Mouse (Mus musculus) lung, postnatal 14 days (tissue): ENCODE measurements around the gene Fignl1.
A peak's percentile ranks its signal among the peaks of the same experiment; 100 is the strongest.

Source experiments
- DNase-seq: peaks from one replicate; pipeline ENCODE4 v3.0.0; 2021

Gene Fignl1

DNA sequence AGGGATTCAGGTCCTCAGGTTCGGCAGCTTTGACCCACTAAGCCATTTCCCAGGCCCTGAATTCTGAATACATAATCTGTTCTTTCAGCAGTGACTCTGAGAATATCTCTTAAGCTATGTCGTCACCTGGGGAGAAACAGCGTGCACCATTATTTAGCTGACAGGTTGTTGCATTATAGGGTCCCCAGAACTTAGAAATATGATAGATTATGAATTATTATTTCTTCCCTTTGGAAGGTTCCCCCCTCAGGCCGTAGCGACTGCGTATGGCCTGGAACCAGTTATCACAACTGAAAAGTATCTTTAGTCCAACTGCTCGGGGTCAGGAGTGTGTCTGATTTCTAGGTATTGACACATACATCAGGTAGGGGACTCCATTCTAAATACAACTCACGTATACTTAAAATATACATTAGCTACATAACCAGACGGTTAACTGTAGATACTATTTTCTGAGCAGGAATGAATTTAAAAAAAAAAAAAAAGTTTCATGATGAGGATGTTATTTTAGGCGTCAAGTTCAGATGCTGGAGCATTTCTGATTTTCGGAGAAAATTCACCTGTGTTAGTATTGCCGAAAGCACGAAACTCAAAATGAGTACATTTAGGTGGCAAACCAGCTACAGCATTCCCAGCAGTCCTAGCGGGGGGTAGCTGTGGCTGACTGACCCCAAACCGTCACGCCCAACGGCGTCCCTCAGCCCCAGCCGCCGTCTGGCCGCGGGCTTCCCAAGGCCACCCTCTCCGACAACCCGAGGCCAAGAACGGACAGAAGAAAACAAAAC, 535 bp downstream of the Fignl1 start:
- no peak for DNase-seq

DNA sequence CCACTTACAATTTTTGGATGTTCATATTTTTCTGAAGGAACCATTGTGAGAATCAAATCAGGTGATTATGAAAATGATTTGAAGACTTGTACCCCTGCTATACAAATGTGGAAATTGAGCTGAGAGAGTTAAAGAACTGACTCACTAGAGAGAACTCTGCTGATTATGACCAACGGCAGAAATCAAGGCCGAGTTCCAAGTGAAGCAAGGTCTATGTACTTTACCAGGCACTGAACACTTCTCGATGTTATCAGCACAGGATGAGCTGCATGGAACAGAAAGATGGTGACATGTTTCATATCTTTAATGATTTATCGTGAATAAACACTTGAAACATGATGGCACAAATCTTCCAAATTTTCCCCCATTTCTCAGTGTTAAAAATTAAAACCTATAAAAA, 2.8 kb downstream of the Fignl1 start:
- DNase-seq = no peak

DNA sequence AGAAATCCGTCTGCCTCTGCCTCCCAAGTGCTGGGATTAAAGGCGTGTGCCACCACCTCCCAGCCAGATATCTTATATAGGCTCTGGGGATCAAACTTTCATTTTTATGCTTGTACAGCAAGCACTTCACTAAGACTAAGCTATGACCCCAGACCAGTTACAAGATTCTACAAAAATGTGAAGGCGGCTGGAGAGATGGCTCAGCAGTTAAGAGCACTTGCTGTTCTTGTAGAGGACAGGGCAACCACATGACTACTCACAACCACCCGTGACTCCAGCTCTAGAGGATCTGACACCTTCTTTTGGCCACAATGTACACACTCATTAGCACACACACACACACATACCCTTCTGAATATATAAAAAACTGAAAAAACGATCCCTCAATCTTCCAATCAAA, 4.3 kb downstream of the Fignl1 start:
- DNase-seq = no peak

DNA sequence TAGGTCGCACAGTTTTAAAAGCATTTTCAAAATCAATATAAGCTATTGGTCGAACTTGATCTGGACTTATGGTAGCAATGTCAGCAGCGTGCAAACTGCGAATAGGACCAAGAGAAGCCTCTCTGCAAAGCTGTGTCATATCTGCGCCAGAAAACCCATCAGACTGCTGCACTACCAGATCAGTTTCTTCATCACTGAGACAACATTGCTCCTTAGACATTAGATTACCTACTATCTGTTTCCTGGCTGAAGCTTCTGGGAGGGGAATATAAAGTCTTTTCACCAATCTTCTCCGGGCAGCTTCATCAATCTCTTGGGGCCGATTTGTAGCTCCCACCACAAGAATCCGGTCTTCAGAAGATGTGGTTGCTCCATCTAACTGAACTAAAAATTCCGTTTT, 7.7 kb downstream of the Fignl1 start:
- DNase-seq = no peak

DNA sequence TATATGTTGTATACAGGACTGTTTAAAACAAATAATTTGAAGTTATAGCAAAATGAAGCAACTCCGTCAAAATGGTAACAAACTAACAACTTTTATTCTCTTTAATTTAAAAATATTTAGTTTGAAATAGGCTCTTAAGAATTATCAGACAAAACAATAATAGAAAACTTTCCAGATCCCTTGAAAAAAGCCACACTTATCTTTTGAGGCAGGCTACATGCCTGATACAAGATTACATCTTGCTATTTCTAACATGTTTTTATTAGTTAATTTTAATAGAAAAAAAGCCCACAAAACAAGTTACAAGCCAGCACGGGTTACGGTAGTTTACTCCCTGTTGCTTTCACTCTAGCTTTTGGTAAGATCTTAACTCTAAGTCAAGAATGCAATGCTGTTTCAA, 8.5 kb downstream of the Fignl1 start:
- no peak for DNase-seq

DNA sequence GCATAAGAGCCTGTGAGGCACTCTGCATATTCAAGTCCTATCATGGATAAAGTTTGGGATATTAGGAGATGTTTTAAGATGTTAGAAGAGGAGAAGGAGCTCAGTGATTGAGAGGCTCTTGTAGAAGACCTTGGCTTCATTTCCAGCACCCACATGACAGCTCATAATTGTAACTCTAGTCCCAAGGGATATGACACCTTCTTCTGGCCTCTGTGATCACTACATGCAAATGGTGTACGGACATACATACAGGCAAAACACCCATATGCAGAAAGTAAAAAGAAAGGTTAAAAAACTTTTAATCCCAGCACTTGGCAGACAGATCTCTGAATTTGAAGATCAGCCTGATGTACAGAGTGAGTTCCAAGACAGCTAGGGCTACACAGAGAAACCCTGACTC, 10.1 kb downstream of the Fignl1 start:
- no peak for DNase-seq

DNA sequence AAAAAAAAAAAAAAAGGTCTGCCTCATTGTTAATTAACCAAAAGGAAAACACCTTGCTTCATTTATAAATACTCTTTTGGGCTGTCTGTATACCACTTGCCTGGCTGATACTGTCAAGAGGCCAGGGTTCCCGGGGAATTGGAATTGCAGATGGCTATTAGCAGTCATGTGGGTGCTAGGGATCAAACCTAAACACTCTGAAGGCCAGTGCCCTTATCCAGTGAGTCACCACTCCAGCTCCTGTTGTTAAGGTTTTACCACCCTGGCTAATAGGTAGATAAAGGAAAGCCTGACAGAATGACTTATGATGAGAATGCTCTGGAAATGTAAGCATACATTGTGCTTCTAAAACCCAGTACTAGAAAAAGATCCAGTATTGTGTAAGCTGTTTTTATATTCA, 14.1 kb downstream of the Fignl1 start:
- no peak for DNase-seq

DNA sequence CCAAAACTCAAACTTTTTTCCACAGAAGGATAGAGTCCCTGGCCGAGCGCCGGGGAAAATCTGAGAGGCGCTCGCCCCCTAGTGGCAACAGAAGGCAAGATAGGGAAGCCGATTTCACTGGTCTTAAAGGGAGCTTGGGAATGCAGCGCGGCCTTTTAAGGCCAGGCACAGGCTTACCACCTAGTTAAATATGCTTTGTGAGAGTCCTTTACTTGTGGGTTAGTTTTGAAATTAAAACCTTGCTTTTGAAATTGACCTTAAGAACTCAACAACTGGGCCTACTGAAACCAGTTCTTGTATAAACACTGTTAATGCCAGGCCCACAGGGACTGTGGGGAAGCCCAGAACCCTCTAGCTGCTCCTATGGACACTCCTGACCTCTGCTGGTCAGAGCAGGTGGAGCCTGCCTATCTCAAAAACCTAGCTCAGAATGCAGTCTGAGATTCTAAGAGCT, 20.2 kb downstream of the Fignl1 start:
- DNase-seq = peak; percentile 84

DNA sequence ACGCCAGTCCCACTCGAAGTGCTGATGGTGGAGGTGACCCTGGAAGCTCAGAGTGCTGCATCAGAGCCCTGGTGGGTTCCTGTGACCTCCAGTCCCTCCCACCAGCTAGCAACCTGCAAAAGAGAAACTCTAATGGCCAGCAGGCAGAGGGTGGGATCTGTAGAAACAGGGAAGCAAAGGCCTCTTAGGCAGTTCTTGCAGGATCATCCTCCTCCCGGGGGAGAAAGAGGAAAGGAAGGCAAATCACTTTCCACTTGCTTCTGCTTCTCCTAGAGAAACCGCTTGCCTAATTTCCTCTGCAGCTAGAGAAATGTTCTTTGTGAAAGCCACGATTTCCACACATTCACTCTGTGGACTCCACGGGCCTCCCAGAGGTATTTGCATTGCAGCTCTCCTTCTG, 23.3 kb downstream of the Fignl1 start:
- no peak for DNase-seq

DNA sequence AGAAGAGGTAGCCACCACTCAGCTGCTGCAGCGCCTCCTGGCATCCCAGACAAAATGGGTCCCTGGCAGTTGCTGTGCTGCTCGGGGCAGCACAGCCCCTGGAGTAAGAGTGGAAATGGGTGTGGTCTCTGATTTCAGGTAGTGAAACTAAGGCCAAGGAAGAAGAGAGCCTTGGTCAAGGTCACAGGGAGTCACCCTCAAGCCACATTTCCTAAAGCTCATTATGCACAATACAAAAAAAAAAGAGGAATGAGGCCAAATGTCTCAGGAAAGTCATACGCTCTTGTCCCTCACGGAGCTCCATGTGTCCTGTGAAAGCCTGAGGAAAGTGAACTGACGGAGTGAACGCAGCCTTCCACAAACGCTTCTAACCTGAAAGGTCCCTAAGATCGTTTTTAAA, 27.0 kb downstream of the Fignl1 start:
- no peak for DNase-seq

DNA sequence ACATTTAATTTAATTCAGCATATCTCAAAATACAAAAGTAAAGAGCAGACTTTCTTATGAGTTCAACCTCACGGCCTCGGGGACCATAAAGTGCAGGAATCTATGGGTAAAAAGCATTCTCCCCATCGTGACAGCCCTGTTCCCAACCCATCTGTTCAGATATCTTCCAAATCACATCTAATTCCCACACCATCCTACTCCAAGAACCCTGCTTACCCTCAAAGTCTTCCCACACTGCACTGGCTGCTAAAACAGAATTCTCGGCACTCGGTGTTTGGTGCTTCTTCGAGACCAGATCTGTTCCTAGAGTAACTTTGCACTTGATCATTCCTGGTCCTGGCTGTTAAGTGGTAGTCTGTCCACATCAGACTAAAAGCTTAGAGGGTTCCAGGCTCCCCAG, 30.4 kb downstream of the Fignl1 start:
- DNase-seq = no peak

DNA sequence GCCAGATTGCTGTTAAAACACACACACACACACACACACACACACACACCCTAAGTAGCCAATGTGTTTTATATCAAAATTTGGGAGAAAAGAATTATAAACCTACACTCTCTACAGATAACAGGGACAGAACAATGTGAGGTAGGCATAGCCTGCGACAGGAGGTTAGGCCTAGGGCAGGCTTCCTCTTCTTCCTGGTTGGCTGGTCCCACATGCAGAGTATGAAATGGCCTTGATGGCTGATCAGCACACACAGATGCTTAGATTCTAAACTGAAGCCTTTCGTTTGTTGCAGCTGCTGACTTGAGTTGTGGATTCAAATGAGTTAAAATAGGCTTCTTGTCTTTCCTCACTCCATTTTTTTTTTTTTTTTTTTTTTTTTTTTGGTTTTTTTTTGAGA, 31.0 kb downstream of the Fignl1 start:
- no peak for DNase-seq

DNA sequence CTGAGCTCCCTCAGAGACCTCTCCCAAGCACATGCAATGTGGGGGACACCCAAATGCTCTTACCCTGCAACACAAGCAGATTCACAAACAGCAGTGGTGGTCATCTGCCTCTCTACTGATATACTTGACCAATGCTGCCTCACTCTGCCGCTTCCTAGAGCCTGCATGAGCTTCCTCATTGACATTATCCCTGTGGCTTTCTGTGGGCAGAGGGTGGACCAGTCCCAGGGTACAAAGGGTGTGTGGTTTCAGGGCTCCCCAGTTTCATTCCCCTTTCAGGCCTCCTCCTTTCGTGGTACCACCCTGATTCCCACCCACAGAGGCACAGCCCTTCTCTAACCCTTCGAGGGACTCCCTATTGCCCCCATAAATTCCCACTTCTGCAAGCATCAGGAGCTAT, 31.5 kb downstream of the Fignl1 start:
- DNase-seq = no peak

DNA sequence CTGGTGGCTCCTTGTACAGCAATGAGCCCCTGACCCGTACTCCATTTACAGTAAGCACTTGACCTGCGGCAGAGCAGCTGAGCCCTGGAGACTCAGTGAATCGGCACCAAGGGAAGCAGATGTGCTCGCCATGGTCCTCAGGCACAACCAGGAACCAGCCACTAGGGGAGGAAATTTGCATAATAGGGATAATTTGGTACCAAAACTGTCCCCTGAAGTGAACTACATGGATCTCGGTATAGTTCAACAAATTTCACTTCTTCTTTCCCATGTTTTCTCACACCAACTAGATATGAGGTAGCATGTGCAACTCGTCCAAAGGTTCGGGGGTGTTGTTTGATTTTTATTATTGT, 32.0 kb downstream of the Fignl1 start:
- DNase-seq = no peak

DNA sequence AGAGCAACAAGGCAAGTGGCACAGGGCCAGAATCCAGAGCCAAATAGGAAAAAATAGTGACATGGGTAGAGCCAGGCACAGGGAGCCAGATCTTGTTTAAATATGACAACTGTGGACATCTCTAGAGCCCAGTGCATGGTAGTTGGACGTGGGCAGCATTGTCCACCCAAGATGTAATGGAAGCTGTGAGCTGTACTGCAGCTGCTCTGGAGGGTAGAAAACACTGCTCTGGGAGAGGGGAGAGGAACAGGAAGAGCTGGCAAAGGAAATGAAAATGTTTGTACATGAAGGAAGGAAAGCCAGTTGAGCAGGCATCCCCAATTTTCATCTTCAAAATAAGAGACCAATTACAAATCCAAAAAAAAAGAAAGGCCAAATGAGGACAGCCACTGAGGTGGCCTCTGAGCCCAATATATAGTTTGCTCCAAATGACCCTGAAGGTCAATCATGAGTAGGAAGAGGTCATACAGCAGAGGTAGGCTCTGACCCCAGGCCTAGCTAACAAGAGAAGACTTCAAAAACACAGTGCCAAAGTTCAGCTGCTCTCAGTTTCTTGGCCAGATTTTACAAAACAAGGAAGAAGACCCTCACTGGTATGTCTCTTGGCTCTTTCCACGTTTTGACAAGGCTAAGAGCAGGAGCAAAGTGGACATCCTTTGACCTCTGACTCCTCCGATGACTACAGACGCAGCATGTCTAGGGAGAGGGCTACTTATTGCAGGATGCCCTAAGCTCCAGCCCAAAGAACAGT, 32.5 kb downstream of the Fignl1 start:
- no peak for DNase-seq

DNA sequence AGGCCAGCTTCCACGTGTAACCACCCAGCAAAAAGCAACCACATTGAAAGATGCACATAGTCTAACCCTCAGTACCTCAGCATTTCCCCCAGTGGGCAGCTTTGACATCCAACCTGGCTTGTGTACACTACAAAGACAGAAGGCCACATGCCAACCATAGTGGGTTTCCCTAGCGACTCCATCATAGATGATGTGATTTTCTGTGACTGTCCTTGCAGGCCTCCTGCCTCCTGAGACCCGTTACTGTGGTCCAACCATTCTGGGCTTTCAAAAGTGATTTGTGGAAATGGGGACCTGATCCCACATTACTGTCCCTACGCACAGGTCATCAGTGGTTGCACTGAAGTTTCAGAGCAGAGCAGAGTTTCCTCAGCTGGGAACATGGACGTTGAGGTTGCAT, 33.9 kb downstream of the Fignl1 start:
- no peak for DNase-seq

DNA sequence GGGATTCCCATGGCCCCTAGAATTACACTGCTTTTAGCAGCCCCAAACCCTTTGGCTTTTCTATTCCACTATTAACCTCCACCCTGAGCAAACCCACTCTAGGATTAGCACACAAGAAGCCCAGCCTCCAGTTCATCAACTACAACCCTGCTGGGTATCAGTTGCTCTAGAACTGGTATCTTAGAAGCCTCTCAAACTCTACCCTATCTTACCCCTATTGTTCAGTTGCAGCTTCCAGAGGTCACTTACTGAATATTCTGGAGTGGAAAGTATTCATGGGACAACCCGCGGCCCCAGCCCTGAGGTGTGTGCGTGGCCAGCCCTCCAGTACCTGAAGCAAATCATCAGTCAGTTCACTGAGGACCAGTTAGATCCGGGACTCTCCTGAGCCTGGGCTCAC, 34.4 kb downstream of the Fignl1 start:
- no peak for DNase-seq

DNA sequence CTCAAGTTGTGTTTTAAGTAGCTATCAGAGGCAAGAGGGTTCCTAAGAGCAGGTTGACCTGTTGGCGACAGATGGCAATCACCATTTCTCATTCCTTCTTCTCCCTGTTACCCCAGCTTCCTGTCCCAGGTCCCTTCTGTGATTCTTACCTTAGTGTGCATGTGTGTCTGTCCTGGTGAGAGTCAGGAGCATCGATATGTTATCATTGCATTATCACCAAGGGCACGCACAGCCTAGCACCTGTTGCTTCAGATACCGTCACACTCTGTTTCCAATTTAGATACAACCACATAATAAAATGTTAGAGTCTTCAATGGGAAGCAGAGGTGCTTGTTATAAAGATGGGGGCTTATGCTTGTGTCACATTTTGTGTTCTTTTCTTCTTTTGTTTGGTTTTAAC, 36.6 kb downstream of the Fignl1 start:
- no peak for DNase-seq

DNA sequence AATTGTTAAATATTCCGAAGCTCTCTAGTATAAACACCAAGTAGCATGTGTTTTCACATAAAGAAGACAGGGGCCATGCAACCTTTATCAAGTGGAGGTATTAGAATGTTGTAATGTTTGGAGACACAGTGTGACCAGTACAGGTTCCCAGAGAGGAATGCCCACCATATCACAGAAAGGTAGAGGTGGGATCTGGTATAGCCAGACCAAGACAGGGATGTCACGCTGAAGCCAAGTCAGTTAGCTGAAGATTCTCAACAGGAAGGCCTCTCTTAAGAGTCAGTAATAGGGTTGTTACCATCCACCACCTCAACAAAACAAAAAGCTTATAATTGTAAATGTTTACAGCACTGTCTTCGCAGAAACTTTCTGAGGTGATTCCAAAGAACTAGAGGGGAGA, 38.1 kb downstream of the Fignl1 start:
- DNase-seq = no peak

DNA sequence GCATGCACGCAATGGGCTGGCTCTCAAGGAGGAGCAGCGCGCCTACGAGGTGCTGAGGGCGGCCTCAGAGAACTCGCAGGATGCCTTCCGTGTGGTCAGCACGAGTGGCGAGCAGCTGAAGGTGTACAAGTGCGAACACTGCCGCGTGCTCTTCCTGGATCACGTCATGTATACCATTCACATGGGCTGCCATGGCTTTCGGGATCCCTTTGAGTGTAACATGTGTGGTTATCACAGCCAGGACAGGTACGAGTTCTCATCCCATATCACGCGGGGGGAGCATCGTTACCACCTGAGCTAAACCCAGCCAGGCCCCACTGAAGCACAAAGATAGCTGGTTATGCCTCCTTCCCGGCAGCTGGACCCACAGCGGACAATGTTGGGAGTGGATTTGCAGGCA, 39.5 kb downstream of the Fignl1 start:
- DNase-seq = no peak

DNA sequence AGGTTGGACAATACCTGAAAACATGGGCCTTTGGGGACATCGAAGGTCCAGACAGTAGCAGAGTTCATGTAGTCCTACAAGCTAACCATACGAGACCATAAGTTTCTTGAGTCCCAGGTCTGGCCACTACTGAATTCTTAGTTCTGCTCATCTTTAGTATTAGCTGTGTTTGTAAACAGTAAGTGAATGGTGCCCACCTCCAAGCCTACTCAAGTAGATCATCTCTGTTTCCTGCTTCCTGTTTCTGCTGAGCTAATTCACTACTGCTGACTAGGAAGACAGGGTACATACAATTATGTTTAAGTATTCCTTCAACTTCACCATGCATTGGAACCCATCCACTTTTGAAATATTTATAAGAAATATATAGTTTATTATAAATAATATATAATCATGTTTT, 40.7 kb downstream of the Fignl1 start:
- no peak for DNase-seq

DNA sequence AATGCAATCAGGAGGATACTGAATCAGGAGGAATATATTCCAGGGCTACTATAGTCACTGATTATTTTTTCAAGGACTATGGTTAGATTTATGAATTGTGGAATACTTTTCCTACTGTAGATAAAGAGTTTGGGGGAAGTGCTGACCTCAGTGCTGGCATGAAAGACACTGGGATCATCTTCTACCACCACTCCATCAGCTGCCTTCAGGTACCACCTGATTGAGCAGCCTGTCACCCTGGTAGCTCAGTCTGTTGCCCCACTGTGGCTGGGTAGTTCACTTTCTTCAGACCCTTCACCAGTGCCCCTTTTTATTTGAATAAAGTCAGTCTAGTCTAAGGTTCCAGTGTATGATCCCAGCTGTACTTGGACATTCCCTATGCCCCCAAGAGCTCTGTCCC, 42.0 kb downstream of the Fignl1 start:
- no peak for DNase-seq

DNA sequence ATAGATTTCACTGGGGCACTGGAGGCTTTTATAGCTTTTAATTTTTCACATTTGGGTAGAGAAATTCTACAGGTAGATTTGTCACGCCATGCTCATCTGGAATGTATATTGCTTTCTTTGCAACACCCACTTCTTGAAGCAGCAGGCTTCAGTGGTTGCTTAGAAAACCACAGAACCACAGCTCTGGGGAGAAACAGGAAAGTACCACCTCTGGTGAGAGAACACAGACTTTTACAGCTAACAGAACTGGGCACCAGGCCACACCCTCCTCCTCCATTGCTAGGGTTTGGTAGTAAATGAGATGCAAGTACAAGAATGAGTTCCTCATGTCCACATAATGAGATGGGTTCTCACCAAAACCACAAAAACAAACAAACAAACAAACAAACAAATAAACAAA, 42.7 kb downstream of the Fignl1 start:
- no peak for DNase-seq

DNA sequence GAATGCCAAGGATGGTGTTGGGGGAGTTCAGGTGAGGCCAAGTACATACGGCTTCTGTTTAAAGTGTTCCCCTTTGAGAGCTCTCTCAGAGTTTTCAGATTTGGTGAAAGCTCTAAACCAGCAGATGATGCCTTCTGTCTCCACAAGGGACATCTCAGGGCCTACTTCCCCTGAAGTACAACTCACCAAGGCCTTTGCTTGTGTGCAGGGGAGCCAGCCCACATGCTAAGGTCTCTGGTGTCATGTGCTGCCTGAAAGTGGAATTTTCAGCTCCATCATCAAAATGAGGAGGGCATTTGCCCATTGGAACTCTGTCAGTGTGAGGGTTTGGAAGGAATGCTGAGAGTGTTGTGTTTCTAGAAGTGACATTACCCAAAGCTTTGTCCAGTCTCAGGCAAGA, 43.3 kb downstream of the Fignl1 start:
- DNase-seq = no peak

DNA sequence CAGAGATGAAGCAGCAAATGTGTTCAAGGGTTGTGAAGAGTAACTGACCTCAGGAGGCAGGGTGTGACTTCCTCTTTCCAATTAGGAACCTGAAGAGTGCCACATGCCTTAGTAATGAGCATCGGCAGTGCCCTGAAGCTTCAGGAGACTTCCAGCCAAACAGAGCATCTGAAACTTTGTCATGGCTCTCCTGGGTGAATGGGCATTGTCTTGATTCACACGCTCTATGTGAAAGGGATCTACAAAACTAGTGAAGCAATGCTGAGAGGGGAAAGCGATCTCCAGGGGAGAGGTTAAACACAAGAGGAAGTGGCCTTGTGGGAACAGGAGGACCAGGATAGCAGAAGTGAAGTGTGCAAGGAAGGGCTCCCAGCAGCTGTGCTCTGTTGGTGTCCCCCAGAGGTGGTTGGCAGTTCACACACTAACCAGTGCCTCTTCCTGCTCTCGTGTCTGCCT, 45.5 kb downstream of the Fignl1 start:
- DNase-seq = no peak
